Mouse (Mus musculus) thymus, postnatal 14 days (tissue): ENCODE results near the gene Sec16a.
A peak's percentile ranks its signal among the peaks of the same experiment; 100 is the strongest.

Experiments used
- DNase-seq: peaks from one replicate; pipeline ENCODE4 v3.0.0; 2021

Sec16a gene

GRCm38 (mm10) chr2:26444946-26445665 lies at the start of gene Sec16a:
Gene Sec16a (minus strand): TSS chr2:26445216.
- peak; percentile 100 for DNase-seq

- no peak for DNase-seq
These were observed 49.4 kb upstream of the Sec16a start for GRCm38 (mm10) chr2:26494396-26494795.

GRCm38 (mm10) chr2:26493021-26493781 lies 48.2 kb upstream of the Sec16a start:
- DNase-seq: peak; percentile 79

- no peak for DNase-seq
These were observed 45.8 kb upstream of the Sec16a start for GRCm38 (mm10) chr2:26490760-26491301.

- peak; percentile 51 for DNase-seq
These were observed 43.6 kb upstream of the Sec16a start for GRCm38 (mm10) chr2:26488535-26489135.

- no peak for DNase-seq
These were observed 42.5 kb upstream of the Sec16a start for GRCm38 (mm10) chr2:26487322-26488021.

- no peak for DNase-seq
These were observed 41.9 kb upstream of the Sec16a start for GRCm38 (mm10) chr2:26486835-26487321.

- DNase-seq: no peak
These were observed 41.3 kb upstream of the Sec16a start for GRCm38 (mm10) chr2:26486264-26486810.

- no peak for DNase-seq
These were observed 40.7 kb upstream of the Sec16a start for GRCm38 (mm10) chr2:26485710-26486109.

- no peak for DNase-seq
These were observed 40.3 kb upstream of the Sec16a start for GRCm38 (mm10) chr2:26485278-26485677.

GRCm38 (mm10) chr2:26484169-26484568 lies 39.2 kb upstream of the Sec16a start:
- no peak for DNase-seq

- DNase-seq: peak; percentile 4
These were observed 38.3 kb upstream of the Sec16a start for GRCm38 (mm10) chr2:26483230-26483869.

- no peak for DNase-seq
These were observed 37.8 kb upstream of the Sec16a start for GRCm38 (mm10) chr2:26482824-26483223.

GRCm38 (mm10) chr2:26481724-26482495 lies 36.9 kb upstream of the Sec16a start:
- no peak for DNase-seq

GRCm38 (mm10) chr2:26480911-26481310 lies 35.9 kb upstream of the Sec16a start:
- no peak for DNase-seq

- DNase-seq: no peak
These were observed 33.7 kb upstream of the Sec16a start for GRCm38 (mm10) chr2:26478685-26479205.

- DNase-seq: no peak
These were observed 32.9 kb upstream of the Sec16a start for GRCm38 (mm10) chr2:26477911-26478310.

GRCm38 (mm10) chr2:26475505-26476430 lies 30.8 kb upstream of the Sec16a start:
- DNase-seq: no peak

- no peak for DNase-seq
These were observed 29.9 kb upstream of the Sec16a start for GRCm38 (mm10) chr2:26474789-26475504.
